Mouse (Mus musculus) cerebellum, adult (tissue): Measurements from ENCODE around the gene Spocd1.

Experiments used
- ATAC-seq: cut with Nextera tagmentation; 2 replicates; pipeline ENCODE4 v1.9.2; 2017; ENCODE audit warnings: mild to moderate bottlenecking, moderate library complexity, mixed read lengths; ENCODE audit not compliant: insufficient number of reproducible peaks, low FRiP score, low TSS enrichment

Spocd1 gene

GRCm38 (mm10) chr4:129917016-129917603 is 11.9 kb upstream of the Spocd1 start:
- no peak for ATAC-seq

- no peak for ATAC-seq
Observed at GRCm38 (mm10) chr4:129918464-129918863, 10.6 kb upstream of the Spocd1 start.

GRCm38 (mm10) chr4:129918901-129919300 is 10.1 kb upstream of the Spocd1 start:
- ATAC-seq = no peak

- ATAC-seq = no peak
Observed at GRCm38 (mm10) chr4:129920542-129921313, 8.3 kb upstream of the Spocd1 start.

GRCm38 (mm10) chr4:129921314-129921587 is 7.8 kb upstream of the Spocd1 start:
- no peak for ATAC-seq

GRCm38 (mm10) chr4:129924143-129924542 is 4.9 kb upstream of the Spocd1 start:
- ATAC-seq = no peak

- ATAC-seq = no peak
Observed at GRCm38 (mm10) chr4:129924694-129925093, 4.4 kb upstream of the Spocd1 start.

GRCm38 (mm10) chr4:129926544-129926943 is 2.5 kb upstream of the Spocd1 start:
- ATAC-seq = no peak

- ATAC-seq = no peak
Observed at GRCm38 (mm10) chr4:129927091-129927490, 2.0 kb upstream of the Spocd1 start.

- no peak for ATAC-seq
Observed at GRCm38 (mm10) chr4:129928124-129928751, 811 bp upstream of the Spocd1 start.

GRCm38 (mm10) chr4:129933696-129934095 is 4.6 kb downstream of the Spocd1 start:
- ATAC-seq = no peak

- no peak for ATAC-seq
Observed at GRCm38 (mm10) chr4:129934177-129934855, 5.3 kb downstream of the Spocd1 start.

GRCm38 (mm10) chr4:129951359-129951821 is 22.3 kb downstream of the Spocd1 start:
- no peak for ATAC-seq

- ATAC-seq = no peak
Observed at GRCm38 (mm10) chr4:129952241-129952810, 23.3 kb downstream of the Spocd1 start.

- no peak for ATAC-seq
Observed at GRCm38 (mm10) chr4:129954527-129954926, 25.5 kb downstream of the Spocd1 start.

- peak; percentile 60; the same call in 1 of the 2 replicates for ATAC-seq
Observed at GRCm38 (mm10) chr4:129960180-129960944, 31.3 kb downstream of the Spocd1 start.

- ATAC-seq = no peak
Observed at GRCm38 (mm10) chr4:129965294-129965693, 36.2 kb downstream of the Spocd1 start.

- no peak for ATAC-seq
Observed at GRCm38 (mm10) chr4:129966201-129966600, 37.2 kb downstream of the Spocd1 start.

GRCm38 (mm10) chr4:129967024-129968014 is 38.3 kb downstream of the Spocd1 start:
- 0 out of 2 replicates have a peak, but pooled peaks have one; percentile 36 for ATAC-seq
